Mouse (Mus musculus) T-helper 17 cell (primary cell): ENCODE data around the gene Dicer1.

Experiments used
- in situ Hi-C, 2 experiments: fragments of 300-600 bp; cut with MboI, MseI; formaldehyde crosslinking; loops; 1 replicate in 1 of 2; 2 replicates in 1 of 2; pipeline ENCODE4 v1.15.1; 2025; ENCODE audit warnings: high pct_unique_total_duplicates in 2 of 2

Gene Dicer1

GRCm38 (mm10) chr12:104677371-104677924 is 74.3 kb downstream of the Dicer1 start:
- in situ Hi-C loops = no loop called here

- in situ Hi-C loops = no loop called here
These were observed 75.0 kb downstream of the Dicer1 start for GRCm38 (mm10) chr12:104676535-104677370.

- in situ Hi-C loops = no loop called here
These were observed 78.8 kb downstream of the Dicer1 start for GRCm38 (mm10) chr12:104672976-104673375.

GRCm38 (mm10) chr12:104672406-104672805 is 79.3 kb downstream of the Dicer1 start:
- in situ Hi-C loops = no loop called here

GRCm38 (mm10) chr12:104667846-104668245 is 83.9 kb downstream of the Dicer1 start:
- in situ Hi-C loops = no loop called here

GRCm38 (mm10) chr12:104665951-104666350 is 85.8 kb downstream of the Dicer1 start:
- in situ Hi-C loops = no loop called here

GRCm38 (mm10) chr12:104665521-104665920 is 86.2 kb downstream of the Dicer1 start:
- in situ Hi-C loops = no loop called here

GRCm38 (mm10) chr12:104656146-104656545 is 95.6 kb downstream of the Dicer1 start:
- in situ Hi-C loops = no loop called here

- in situ Hi-C loops = no loop called here
These were observed 96.7 kb downstream of the Dicer1 start for GRCm38 (mm10) chr12:104655006-104655405.

- in situ Hi-C loops = no loop called here
These were observed 99.7 kb downstream of the Dicer1 start for GRCm38 (mm10) chr12:104652021-104652420.

GRCm38 (mm10) chr12:104651269-104651668 is 100.5 kb downstream of the Dicer1 start:
- in situ Hi-C loops = no loop called here

- in situ Hi-C loops = no loop called here
These were observed 101.1 kb downstream of the Dicer1 start for GRCm38 (mm10) chr12:104650510-104651260.

GRCm38 (mm10) chr12:104648366-104648765 is 103.4 kb downstream of the Dicer1 start:
- in situ Hi-C loops = no loop called here

- in situ Hi-C loops = no loop called here
These were observed 109.4 kb downstream of the Dicer1 start for GRCm38 (mm10) chr12:104642337-104642736.

GRCm38 (mm10) chr12:104640934-104641333 is 110.8 kb downstream of the Dicer1 start:
- in situ Hi-C loops = no loop called here

- in situ Hi-C loops = no loop called here
These were observed 113.6 kb downstream of the Dicer1 start for GRCm38 (mm10) chr12:104638156-104638555.
